In the genomic region with DNA sequence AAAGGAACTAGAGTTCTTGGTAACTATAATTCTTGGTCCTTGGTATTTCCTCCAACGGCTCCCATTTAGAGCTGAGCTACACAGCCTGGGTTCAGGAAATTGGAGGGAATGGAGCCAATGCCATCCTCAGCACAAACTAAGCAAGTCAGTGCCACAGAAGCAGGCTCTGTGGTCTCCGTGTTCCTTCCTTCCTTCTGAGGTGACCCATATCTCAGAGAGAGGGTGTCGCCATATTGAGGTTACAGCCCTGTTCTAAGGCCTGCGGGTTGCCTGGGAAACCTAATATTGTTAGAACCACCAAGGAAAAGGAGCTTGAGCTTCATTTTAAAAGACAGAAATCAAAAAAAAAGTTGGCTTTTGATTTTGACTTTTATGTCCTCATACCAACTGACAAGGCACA, we compare ENCODE assay signal across 32 mouse cellular contexts. TPM values are rescaled to one million over a fixed set of nuclear protein-coding genes. Genes with fewer than 3 reads are reported as not detected.
DNase-seq lines count a peak whose midpoint lies in the region; ATAC-seq and TF ChIP-seq lines count a peak whose summit lies in the region.
"Had no signal": no experiment of that assay in that cellular context is flagged by ENCODE, and none has a peak within 500 bp of the region (broad histone marks: within the 10 kb centered on the region; RNA-seq: fewer than 3 reads in every experiment).

No protein-coding gene starts in this region.

- H3K4me2 ChIP-seq in hindbrain, embryonic 11.5 days (replicated peaks; ENCODE audit: low read depth, low read length) = no peak overlapping the region
- H3K4me2 ChIP-seq in forebrain, postnatal 0 days (ENCODE audit: low read depth) = no peak overlapping the region
- H3K4me2 ChIP-seq: embryonic facial prominence, embryonic 13.5 days; forebrain, embryonic 15.5 days; hindbrain, embryonic 13.5 days; limb, embryonic 13.5 days; liver, embryonic 11.5 days; lung, embryonic 15.5 days; midbrain, embryonic 11.5 days; neural tube, embryonic 13.5 days; stomach, embryonic 15.5 days had no signal

- no peak overlapping the region for H3K27ac ChIP-seq in hindbrain, embryonic 11.5 days (ENCODE audit: low read depth, low read length)
- no peak overlapping the region for H3K27ac ChIP-seq in midbrain, embryonic 10.5 days (replicated peaks)
- no peak overlapping the region for H3K27ac ChIP-seq in forebrain, postnatal 0 days (ENCODE audit: low read depth, low read length)
- H3K27ac ChIP-seq: embryonic facial prominence, embryonic 13.5 days; forebrain, embryonic 10.5 days; forebrain, embryonic 15.5 days; heart, adult 2 months; hindbrain, embryonic 13.5 days; limb, embryonic 13.5 days; lung, embryonic 15.5 days; neural tube, embryonic 13.5 days; stomach, embryonic 15.5 days had no signal

- no peaks in the 10 kb centered on the region; the same call in 1 of the 2 replicates for H3K27me3 ChIP-seq in hindbrain, embryonic 11.5 days (ENCODE audit: control insufficient read depth, insufficient read depth, low read length)
- H3K27me3 ChIP-seq in midbrain, embryonic 10.5 days (ENCODE audit: low read depth, poor library complexity, severe bottlenecking) = peaks cover 88% of the 10 kb centered on the region
- no peaks in the 10 kb centered on the region for H3K27me3 ChIP-seq in forebrain, postnatal 0 days (ENCODE audit: insufficient read depth, low read length)
- H3K27me3 ChIP-seq: CH12.LX; forebrain, embryonic 15.5 days; lung, embryonic 15.5 days; stomach, embryonic 15.5 days had no signal

- peak; percentile 88 for DNase-seq in 416B (ENCODE audit: low read depth)
- DNase-seq in T-cell, adult 2 months (ENCODE audit: low spot score) = peak; percentile 33
- DNase-seq in hindbrain, embryonic 11.5 days (ENCODE audit: low spot score) = no peak
- no peak for DNase-seq in midbrain, embryonic 10.5 days (ENCODE audit: low spot score)
- DNase-seq in forebrain, postnatal 0 days = no peak
- no peak for DNase-seq in left cerebral cortex, adult 11 months (ENCODE audit: low spot score)
- DNase-seq: adrenal gland, postnatal 10 days; cerebellum, adult 11 months; gastrocnemius, postnatal 14 days; heart, postnatal 14 days; kidney, adult 9 months; kidney, postnatal 10 days; layer of hippocampus, postnatal 36 days; lung, postnatal 36 days; right cerebral cortex, postnatal 25 days had no signal

- H3K36me3 ChIP-seq in hindbrain, embryonic 11.5 days (ENCODE audit: control insufficient read depth, insufficient read depth, low read length) = no peaks in the 10 kb centered on the region
- no peaks in the 10 kb centered on the region for H3K36me3 ChIP-seq in midbrain, embryonic 10.5 days
- H3K36me3 ChIP-seq in forebrain, postnatal 0 days (ENCODE audit: insufficient read depth) = no peaks in the 10 kb centered on the region
- H3K36me3 ChIP-seq: embryonic facial prominence, embryonic 13.5 days; forebrain, embryonic 10.5 days; forebrain, embryonic 15.5 days; hindbrain, embryonic 13.5 days; limb, embryonic 13.5 days; lung, embryonic 15.5 days; neural tube, embryonic 13.5 days; stomach, embryonic 15.5 days had no signal

- TF ChIP-seq CTCF in forebrain, postnatal 0 days (IDR thresholded peaks at IDR 0.05; ENCODE audit: low read depth) = no peak

- ATAC-seq in hematopoietic stem cell, adult 5-6 weeks (replicated peaks in 1 of 2; ENCODE audit: insufficient read depth in 1 of 2, low FRiP score in 2 of 2, low TSS enrichment in 1 of 2, low read depth in 1 of 2, poor library complexity in 2 of 2, severe bottlenecking in 2 of 2) = peak; percentile 86 to 98
- peak; percentile 50; the same call in 1 of the 2 replicates for ATAC-seq in megakaryocyte-erythroid progenitor cell, adult 5-6 weeks (replicated peaks; ENCODE audit: low FRiP score, low TSS enrichment, poor library complexity, severe bottlenecking)
- no peak for ATAC-seq in hindbrain, embryonic 11.5 days (ENCODE audit: low FRiP score)
- ATAC-seq in forebrain, postnatal 0 days = no peak
- ATAC-seq: forebrain, embryonic 15.5 days; intestine, postnatal 0 days; midbrain, embryonic 16.5 days had no signal

- 96% methylated on average over 4 of the region's 4 CpGs for WGBS in hindbrain, embryonic 11.5 days
- 88% methylated on average over 4 of the region's 4 CpGs for WGBS in midbrain, embryonic 10.5 days
- 88% methylated on average over 4 of the region's 4 CpGs for WGBS in forebrain, postnatal 0 days

- no peaks in the 10 kb centered on the region for H3K4me1 ChIP-seq in hindbrain, embryonic 11.5 days (replicated peaks; ENCODE audit: control insufficient read depth, insufficient read depth, low read length)
- peaks cover 4% of the 10 kb centered on the region; the same call in 1 of the 2 replicates for H3K4me1 ChIP-seq in midbrain, embryonic 10.5 days
- H3K4me1 ChIP-seq in forebrain, postnatal 0 days (ENCODE audit: insufficient read depth) = no peaks in the 10 kb centered on the region
- H3K4me1 ChIP-seq: embryonic facial prominence, embryonic 13.5 days; forebrain, embryonic 15.5 days; hindbrain, embryonic 13.5 days; neural tube, embryonic 13.5 days; stomach, embryonic 15.5 days had no signal

- no peaks in the 10 kb centered on the region for H3K9me3 ChIP-seq in hindbrain, embryonic 11.5 days (ENCODE audit: control insufficient read depth, low read length)
- no peaks in the 10 kb centered on the region for H3K9me3 ChIP-seq in midbrain, embryonic 10.5 days (replicated peaks)
- no peaks in the 10 kb centered on the region for H3K9me3 ChIP-seq in forebrain, postnatal 0 days (ENCODE audit: low read length)
- H3K9me3 ChIP-seq: embryonic facial prominence, embryonic 13.5 days; forebrain, embryonic 10.5 days; forebrain, embryonic 15.5 days; hindbrain, embryonic 13.5 days; limb, embryonic 13.5 days; lung, embryonic 15.5 days; neural tube, embryonic 13.5 days; stomach, embryonic 15.5 days had no signal

- no peak overlapping the region for H3K9ac ChIP-seq in hindbrain, embryonic 11.5 days (ENCODE audit: low read depth, low read length)
- H3K9ac ChIP-seq in forebrain, postnatal 0 days = no peak overlapping the region
- H3K9ac ChIP-seq: embryonic facial prominence, embryonic 13.5 days; forebrain, embryonic 15.5 days; hindbrain, embryonic 13.5 days; limb, embryonic 13.5 days; lung, embryonic 15.5 days; neural tube, embryonic 13.5 days; stomach, embryonic 15.5 days had no signal

- H3K4me3 ChIP-seq in hindbrain, embryonic 11.5 days (ENCODE audit: low read depth, low read length) = no peak overlapping the region
- H3K4me3 ChIP-seq in midbrain, embryonic 10.5 days = no peak overlapping the region
- H3K4me3 ChIP-seq in forebrain, postnatal 0 days (ENCODE audit: low read depth, low read length) = no peak overlapping the region
- H3K4me3 ChIP-seq: embryonic facial prominence, embryonic 13.5 days; forebrain, embryonic 10.5 days; forebrain, embryonic 15.5 days; heart, adult 2 months; hindbrain, embryonic 13.5 days; limb, embryonic 13.5 days; lung, embryonic 15.5 days; myocyte; neural tube, embryonic 13.5 days; stomach, embryonic 15.5 days had no signal

RNA-seq across cellular contexts. Expression of gene Rtl5, which starts 28.7 kb away (rescaled TPM):
- total RNA-seq in hematopoietic stem cell, adult 5-6 weeks (2017) = 9.9 and 20.5 TPM in 2 replicates
- 0.52 and 4.6 TPM in 2 replicates for total RNA-seq in megakaryocyte-erythroid progenitor cell, adult 5-6 weeks (2014; fragmentation: Nextera tagmentation)
- 1.2 TPM in 1 of 2 replicates, not detected in the other for total RNA-seq in megakaryocyte-erythroid progenitor cell, adult 5-6 weeks (2017)
- 3.7 and 4.0 TPM in 2 replicates for polyA plus RNA-seq in hindbrain, embryonic 11.5 days (2014; fragmentation: Nextera tagmentation; extraction: Ambion mirVana)
- polyA plus RNA-seq in midbrain, embryonic 10.5 days (2016; fragmentation: Nextera tagmentation; extraction: Ambion mirVana) = 4.0 and 4.8 TPM in 2 replicates
- 25.5 and 39.5 TPM in 2 replicates for total RNA-seq in forebrain, postnatal 0 days (2014; rRNA removed)
- 2.5 and 6.0 TPM in 2 replicates for polyA plus RNA-seq in forebrain, postnatal 0 days (2015; fragmentation: Nextera tagmentation; extraction: Ambion mirVana)

Comparison
In these comparisons a context has a peak if more than half of its experiments do, and no peak if none do; other contexts are left out.
1. DNase-seq: peak in 416B (single experiment) and T-cell, adult 2 months (single experiment); none in hindbrain, embryonic 11.5 days (single experiment), midbrain, embryonic 10.5 days (single experiment), forebrain, postnatal 0 days (single experiment) and left cerebral cortex, adult 11 months (single experiment).
2. ATAC-seq: peak in hematopoietic stem cell, adult 5-6 weeks (2 of 2) and megakaryocyte-erythroid progenitor cell, adult 5-6 weeks (single experiment); none in hindbrain, embryonic 11.5 days (single experiment) and forebrain, postnatal 0 days (single experiment).